Mouse (Mus musculus) frontal cortex, adult (tissue): Measurements from ENCODE around the gene Ptms.
"Not testable (repeated sequence)": the region's sequence is repeated elsewhere in the genome, so short reads cannot be mapped to it uniquely, and the experiment has no call there.

Experiments
- ATAC-seq: cut with Nextera tagmentation; 2 replicates; pipeline ENCODE4 v1.9.2; 2017; ENCODE audit warnings: mild to moderate bottlenecking, moderate library complexity, mixed read lengths; ENCODE audit not compliant: low TSS enrichment

Ptms gene

GRCm38 (mm10) chr6:124904991-124905860, 14.7 kb downstream of the Ptms start:
- ATAC-seq, result no peak

GRCm38 (mm10) chr6:124904161-124904981, 15.5 kb downstream of the Ptms start:
- peak; percentile 86 for ATAC-seq

- peak; percentile 70 for ATAC-seq
Observed at GRCm38 (mm10) chr6:124903580-124904151, 16.2 kb downstream of the Ptms start.

GRCm38 (mm10) chr6:124901851-124902250, 18.1 kb downstream of the Ptms start:
- no peak for ATAC-seq

GRCm38 (mm10) chr6:124900801-124901480, 19.0 kb downstream of the Ptms start:
- ATAC-seq, result no peak

- ATAC-seq, result no peak
Observed at GRCm38 (mm10) chr6:124900056-124900800, 19.7 kb downstream of the Ptms start.

GRCm38 (mm10) chr6:124898359-124898758, 21.5 kb downstream of the Ptms start:
- no peak for ATAC-seq

GRCm38 (mm10) chr6:124894113-124894512, 25.8 kb downstream of the Ptms start:
- ATAC-seq, result not testable (repeated sequence)

GRCm38 (mm10) chr6:124890997-124891396, 28.9 kb downstream of the Ptms start:
- no peak for ATAC-seq

- no peak for ATAC-seq
Observed at GRCm38 (mm10) chr6:124888555-124889125, 31.3 kb downstream of the Ptms start.

GRCm38 (mm10) chr6:124887986-124888385, 31.9 kb downstream of the Ptms start, which contains the start of gene Cd4:
Gene Cd4 (minus strand): TSS chr6:124888221.
- ATAC-seq, result no peak

GRCm38 (mm10) chr6:124885956-124886381, 33.9 kb downstream of the Ptms start:
- ATAC-seq, result no peak

- no peak for ATAC-seq
Observed at GRCm38 (mm10) chr6:124884714-124885500, 35.0 kb downstream of the Ptms start.

GRCm38 (mm10) chr6:124883351-124883750, 36.6 kb downstream of the Ptms start:
- ATAC-seq, result no peak

GRCm38 (mm10) chr6:124881821-124882220, 38.1 kb downstream of the Ptms start:
- no peak for ATAC-seq

GRCm38 (mm10) chr6:124879390-124879789, 40.5 kb downstream of the Ptms start:
- no peak for ATAC-seq

- no peak for ATAC-seq
Observed at GRCm38 (mm10) chr6:124874348-124874747, 45.6 kb downstream of the Ptms start.

- no peak for ATAC-seq
Observed at GRCm38 (mm10) chr6:124866560-124866959, 53.3 kb downstream of the Ptms start.

GRCm38 (mm10) chr6:124865766-124866362, 54.0 kb downstream of the Ptms start:
- ATAC-seq, result no peak
